Mouse (Mus musculus): ENCODE measurements around the gene Rhov. TPM values are rescaled to one million over a fixed set of nuclear protein-coding genes. Genes with fewer than 3 reads are reported as not detected.

The Rhov gene
- polyA plus RNA-seq, 1 experiment from 2014 or later, result 3.7 TPM

DNA sequence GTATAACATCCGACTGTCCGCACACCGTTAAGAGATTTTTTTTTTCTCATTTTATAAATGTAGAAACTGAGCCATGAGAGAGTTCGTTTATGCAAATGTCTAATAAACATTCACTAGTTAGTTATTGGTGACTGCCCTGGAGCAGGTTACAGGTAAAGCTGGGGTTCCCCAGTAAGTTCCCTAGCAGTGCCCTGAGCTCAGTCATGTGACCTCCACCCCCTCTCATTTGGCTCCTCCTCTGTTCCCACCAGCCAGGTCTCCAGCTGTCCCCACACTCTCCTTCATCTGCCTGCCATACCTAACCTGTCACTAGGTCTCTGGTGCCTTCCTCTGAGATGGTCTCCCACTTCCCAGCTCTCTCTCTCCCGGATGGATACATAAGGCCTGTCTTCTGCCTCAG, 16.3 kb upstream of the Rhov start:
- Histone ChIP-seq H3K27ac (no peak overlapping the region), H3K4me3 (replicated peaks) (no peak overlapping the region), H3K27me3 (peaks cover 5% of the 10 kb centered on the region; the same call in 1 of the 2 replicates), H3K4me2 (no peak overlapping the region; the same call in 1 of the 2 replicates), H3K4me1 (peaks cover 20% of the 10 kb centered on the region), H3K9me3 (no peaks in the 10 kb centered on the region), H3K36me3 (replicated peaks) (peaks cover 13% of the 10 kb centered on the region), H3K9ac (no peak overlapping the region)
- ATAC-seq (ENCODE audit: low FRiP score), result no peak
- 88% methylated on average over 5 of the region's 5 CpGs for whole genome bisulfite sequencing

DNA sequence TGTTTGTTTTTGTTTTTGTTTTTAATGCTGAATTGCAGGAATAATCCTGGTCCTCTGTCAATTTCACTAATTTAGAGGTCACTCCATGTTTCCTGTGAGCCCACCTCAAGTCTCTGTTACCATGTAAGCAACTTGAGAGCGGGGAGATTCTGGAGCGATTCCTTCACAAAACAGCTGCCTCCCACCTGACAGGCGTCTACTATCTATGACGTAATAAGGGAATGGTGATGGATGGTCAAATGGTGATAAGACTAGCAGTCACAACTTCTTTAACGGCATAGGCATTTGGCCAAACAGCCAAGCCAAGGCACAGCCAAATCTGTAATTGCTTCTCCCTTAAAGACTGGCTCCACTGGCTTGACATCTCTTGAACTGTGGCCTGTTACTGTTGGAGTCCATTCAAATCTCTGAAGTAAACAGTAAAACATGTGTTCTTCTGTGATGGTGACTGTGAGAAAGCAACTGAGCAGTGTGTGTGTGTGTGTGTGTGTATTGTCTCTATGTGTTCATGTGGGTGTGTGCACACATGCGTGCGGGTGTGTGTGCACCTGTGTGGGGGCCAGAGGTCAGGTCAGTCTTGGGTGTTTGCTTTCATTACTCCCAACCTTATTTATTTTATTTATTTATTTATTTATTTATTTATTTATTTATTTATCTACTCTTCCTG, 11.0 kb upstream of the Rhov start:
- no peaks in the 10 kb centered on the region for H3K36me3 ChIP-seq (replicated peaks)
- H3K27me3 ChIP-seq, result no peaks in the 10 kb centered on the region; the same call in 1 of the 2 replicates
- no peak overlapping the region for H3K4me2 ChIP-seq
- 91% methylated on average over 7 of the region's 7 CpGs for WGBS
- ATAC-seq (ENCODE audit: low FRiP score), result no peak
- H3K4me3 ChIP-seq (replicated peaks), result no peak overlapping the region
- no peak overlapping the region for H3K9ac ChIP-seq
- no peak overlapping the region for H3K27ac ChIP-seq
- no peaks in the 10 kb centered on the region for H3K9me3 ChIP-seq
- H3K4me1 ChIP-seq, result no peaks in the 10 kb centered on the region

DNA sequence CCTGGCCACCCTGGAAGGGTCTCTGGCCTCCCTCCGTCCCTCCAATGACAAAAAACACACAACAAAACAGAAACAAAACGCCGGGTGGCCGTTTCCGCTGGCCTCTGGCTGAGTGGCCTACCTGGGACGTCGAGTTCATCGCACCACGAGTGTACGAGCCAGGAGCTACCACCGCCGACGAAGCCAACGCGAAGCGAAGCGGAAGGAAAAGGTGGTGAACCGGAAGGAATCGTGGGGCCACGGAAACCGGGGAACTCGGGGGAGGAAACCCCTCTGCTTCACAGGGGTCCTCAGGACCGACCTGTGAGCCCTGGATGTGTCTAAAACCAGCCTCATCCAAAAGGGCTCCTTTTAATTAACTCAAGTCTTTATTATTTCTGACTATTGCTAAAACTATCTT, 6.7 kb upstream of the Rhov start:
- 88% methylated on average over 23 of the region's 23 CpGs for WGBS
- no peaks in the 10 kb centered on the region for H3K36me3 ChIP-seq (replicated peaks)
- no peak overlapping the region for H3K4me3 ChIP-seq (replicated peaks)
- H3K9me3 ChIP-seq, result no peaks in the 10 kb centered on the region
- H3K27ac ChIP-seq, result no peak overlapping the region
- no peak overlapping the region for H3K9ac ChIP-seq
- no peaks in the 10 kb centered on the region for H3K4me1 ChIP-seq
- no peak for ATAC-seq (ENCODE audit: low FRiP score)
- H3K4me2 ChIP-seq, result no peak overlapping the region
- no peaks in the 10 kb centered on the region; the same call in 1 of the 2 replicates for H3K27me3 ChIP-seq

DNA sequence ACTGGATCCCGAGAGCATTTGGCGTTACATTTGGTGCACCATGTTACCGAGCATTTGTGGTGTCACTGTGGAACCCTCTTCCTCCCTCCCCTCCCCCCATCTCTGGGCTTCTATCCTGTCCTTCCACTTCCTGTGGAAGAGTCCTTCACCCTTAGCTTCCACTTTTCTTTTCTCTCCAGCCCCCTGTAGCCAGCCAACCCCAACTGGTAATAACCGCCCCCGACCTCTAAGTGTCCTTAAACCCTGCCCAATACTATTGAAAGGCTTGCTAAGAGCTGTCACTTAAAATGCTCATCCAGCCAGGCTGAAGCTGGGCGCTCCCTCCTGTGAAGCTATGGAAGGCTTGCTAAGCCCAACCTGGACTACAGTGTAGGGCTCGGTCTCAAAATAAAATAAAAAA, 5.9 kb upstream of the Rhov start:
- Histone ChIP-seq H3K27me3 (peaks cover under 1% of the 10 kb centered on the region; the same call in 1 of the 2 replicates), H3K4me3 (replicated peaks) (no peak overlapping the region), H3K9me3 (no peaks in the 10 kb centered on the region), H3K4me2 (no peak overlapping the region), H3K36me3 (replicated peaks) (no peaks in the 10 kb centered on the region), H3K27ac (no peak overlapping the region), H3K9ac (no peak overlapping the region), H3K4me1 (no peaks in the 10 kb centered on the region)
- ATAC-seq (ENCODE audit: low FRiP score), result no peak
- 82% methylated on average over 7 of the region's 7 CpGs for WGBS

DNA sequence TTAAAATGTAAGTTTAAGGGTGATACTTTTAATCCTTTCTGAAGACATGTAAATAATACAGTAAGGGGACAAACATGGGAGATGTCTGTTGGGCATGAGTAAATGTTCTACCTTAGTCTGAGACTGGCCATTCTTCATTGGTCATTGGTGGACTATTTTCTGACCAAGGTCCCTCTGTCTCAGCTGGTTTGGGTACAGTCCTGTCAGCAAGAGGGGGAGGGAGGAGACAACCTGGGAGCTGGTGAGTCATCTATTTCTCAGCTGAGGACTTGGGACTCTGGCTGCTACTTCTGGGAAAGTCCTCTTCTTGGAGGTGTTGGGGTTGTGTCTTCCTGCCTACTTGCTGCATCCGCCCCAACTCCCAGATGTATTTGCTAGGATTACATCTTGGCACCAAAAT, 3.1 kb upstream of the Rhov start:
- no peaks in the 10 kb centered on the region for H3K36me3 ChIP-seq (replicated peaks)
- no peak overlapping the region for H3K4me3 ChIP-seq (replicated peaks)
- peaks cover 22% of the 10 kb centered on the region for H3K27me3 ChIP-seq
- ATAC-seq (ENCODE audit: low FRiP score), result no peak
- no peak overlapping the region for H3K9ac ChIP-seq
- peaks cover 5% of the 10 kb centered on the region; the same call in 1 of the 2 replicates for H3K4me1 ChIP-seq
- no peak overlapping the region for H3K4me2 ChIP-seq
- no peak overlapping the region for H3K27ac ChIP-seq
- no peaks in the 10 kb centered on the region for H3K9me3 ChIP-seq
- 80% methylated on average over 1 of the region's 1 CpGs for WGBS

DNA sequence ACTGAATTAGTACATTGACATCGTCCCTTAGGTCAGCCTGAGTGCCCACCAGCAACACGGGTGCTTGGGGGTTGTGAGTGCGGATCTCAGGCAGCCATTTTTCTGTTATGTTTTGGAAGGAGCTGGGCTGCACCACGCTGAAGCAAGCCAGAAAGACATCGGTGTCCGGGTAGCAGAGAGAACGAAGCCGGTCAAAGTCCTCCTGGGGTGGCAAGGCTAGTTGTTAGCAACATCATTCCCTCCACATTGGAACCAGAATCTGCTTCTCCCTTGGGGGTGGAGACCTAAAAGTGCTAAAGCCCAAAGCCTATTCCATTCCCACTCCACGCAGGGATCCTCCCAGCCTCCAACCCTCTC, 808 bp downstream of the Rhov start:
- H3K27me3 ChIP-seq, result peaks cover 34% of the 10 kb centered on the region
- peak overlapping the region; percentile 73 for H3K9ac ChIP-seq
- H3K4me3 ChIP-seq (replicated peaks), result peak overlapping the region; percentile 64
- H3K4me1 ChIP-seq, result peaks cover 5% of the 10 kb centered on the region; the same call in 1 of the 2 replicates
- H3K9me3 ChIP-seq, result no peaks in the 10 kb centered on the region
- 41% methylated on average over 9 of the region's 9 CpGs for WGBS
- peak overlapping the region; percentile 92 for H3K4me2 ChIP-seq
- no peaks in the 10 kb centered on the region for H3K36me3 ChIP-seq (replicated peaks)
- ATAC-seq (ENCODE audit: low FRiP score), result peak; percentile 15; the same call in 1 of the 2 replicates
- no peak overlapping the region for H3K27ac ChIP-seq

DNA sequence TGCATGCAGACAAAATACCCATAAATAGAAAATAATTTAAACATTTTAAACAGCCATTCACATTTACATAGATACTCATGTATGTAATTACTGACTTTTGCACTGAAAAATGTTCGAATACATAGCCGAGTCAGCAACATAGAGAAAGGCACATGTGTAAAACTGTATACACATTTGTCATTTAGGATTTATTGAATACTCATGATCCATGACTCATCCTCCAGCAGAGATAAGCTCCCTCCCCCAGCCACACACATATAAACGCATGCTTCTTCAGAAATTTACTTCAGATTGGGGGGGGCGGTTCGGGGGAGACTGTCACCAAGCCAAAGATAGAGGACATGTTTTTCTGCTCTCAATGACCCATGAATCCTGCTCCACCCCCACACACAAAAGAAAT, 7.3 kb downstream of the Rhov start:
- WGBS, result 85% methylated on average over 5 of the region's 5 CpGs
- H3K27ac ChIP-seq, result no peak overlapping the region
- H3K9ac ChIP-seq, result no peak overlapping the region
- H3K4me3 ChIP-seq (replicated peaks), result no peak overlapping the region
- no peaks in the 10 kb centered on the region for H3K9me3 ChIP-seq
- no peaks in the 10 kb centered on the region for H3K36me3 ChIP-seq (replicated peaks)
- ATAC-seq (ENCODE audit: low FRiP score), result no peak
- no peak overlapping the region for H3K4me2 ChIP-seq
- peaks cover 21% of the 10 kb centered on the region for H3K27me3 ChIP-seq
- H3K4me1 ChIP-seq, result 0 out of 2 replicates have a peak, but pooled peaks cover 4% of the 10 kb centered on the region

DNA sequence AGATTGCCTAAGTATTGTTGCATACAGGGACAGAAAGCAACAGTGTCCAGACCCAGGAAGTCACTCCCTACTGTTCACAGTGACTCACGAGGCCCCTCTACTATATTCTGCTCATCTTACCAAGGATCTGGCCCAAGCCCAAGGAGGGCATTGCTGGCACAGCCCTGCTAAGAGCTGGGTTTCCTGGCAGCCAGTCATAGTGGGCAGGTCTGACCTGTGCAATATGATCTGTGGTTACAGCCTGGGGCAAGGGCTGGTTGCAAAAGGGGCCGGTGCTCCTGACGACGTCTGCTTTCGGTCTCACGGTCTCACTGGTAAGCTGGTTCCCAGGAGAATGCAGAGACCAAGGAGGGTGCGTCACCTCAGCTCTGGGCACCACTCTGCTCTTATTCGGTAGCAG, 8.1 kb downstream of the Rhov start:
- H3K27ac ChIP-seq, result no peak overlapping the region
- WGBS, result 46% methylated on average over 8 of the region's 8 CpGs
- no peak overlapping the region for H3K4me3 ChIP-seq (replicated peaks)
- H3K27me3 ChIP-seq, result peaks cover 13% of the 10 kb centered on the region; the same call in 1 of the 2 replicates
- no peak overlapping the region for H3K9ac ChIP-seq
- H3K9me3 ChIP-seq, result no peaks in the 10 kb centered on the region
- 0 out of 2 replicates have a peak, but pooled peaks cover 4% of the 10 kb centered on the region for H3K4me1 ChIP-seq
- ATAC-seq (ENCODE audit: low FRiP score), result no peak
- H3K4me2 ChIP-seq, result no peak overlapping the region
- no peaks in the 10 kb centered on the region for H3K36me3 ChIP-seq (replicated peaks)

DNA sequence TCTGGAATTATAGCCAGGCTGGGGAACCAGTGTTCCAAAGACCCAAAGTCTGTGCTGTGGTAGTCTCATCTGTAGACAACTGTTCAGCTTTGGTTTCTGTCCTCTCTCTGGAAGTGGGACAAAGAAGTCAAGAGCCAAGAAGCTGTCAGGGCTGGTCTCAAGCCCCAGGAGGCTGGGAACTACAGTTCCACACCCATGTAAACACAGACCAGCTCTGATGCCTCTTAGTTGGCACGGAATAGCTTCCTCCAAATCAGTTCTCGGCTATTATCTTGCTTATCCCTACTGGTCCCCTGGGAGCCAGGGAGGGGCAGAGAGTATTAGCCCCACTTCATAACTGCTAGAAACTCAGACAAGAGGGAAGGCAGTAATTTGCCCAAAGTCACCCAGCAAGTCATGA, 9.7 kb downstream of the Rhov start:
- no peak for ATAC-seq (ENCODE audit: low FRiP score)
- no peak overlapping the region for H3K9ac ChIP-seq
- WGBS, result 58% methylated on average over 2 of the region's 2 CpGs
- H3K9me3 ChIP-seq, result no peaks in the 10 kb centered on the region
- no peak overlapping the region for H3K27ac ChIP-seq
- H3K4me3 ChIP-seq (replicated peaks), result no peak overlapping the region
- H3K27me3 ChIP-seq, result 0 out of 2 replicates have a peak, but pooled peaks cover 12% of the 10 kb centered on the region
- no peak overlapping the region for H3K4me2 ChIP-seq
- no peaks in the 10 kb centered on the region for H3K36me3 ChIP-seq (replicated peaks)
- H3K4me1 ChIP-seq, result 0 out of 2 replicates have a peak, but pooled peaks cover 4% of the 10 kb centered on the region

DNA sequence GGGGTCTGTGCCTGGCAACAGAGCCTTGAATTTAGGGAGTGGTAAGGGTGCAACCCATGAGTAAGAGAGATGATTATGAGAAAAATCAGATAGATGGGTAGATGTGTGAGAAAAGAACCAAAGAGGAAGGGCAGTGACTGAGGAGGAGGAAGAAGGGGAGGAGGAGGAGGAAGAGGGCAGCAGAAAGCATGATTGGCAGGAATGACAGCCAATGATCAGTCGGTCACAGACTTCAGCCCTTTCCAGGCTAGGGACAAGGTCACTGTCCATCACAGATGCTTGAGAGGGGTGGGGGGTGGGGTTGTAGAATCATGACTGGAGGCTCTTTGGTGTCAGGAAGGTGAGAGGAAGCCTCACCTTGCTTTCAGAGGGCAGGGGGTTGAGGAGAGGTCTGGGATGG, 10.6 kb downstream of the Rhov start:
- 0 out of 2 replicates have a peak, but pooled peaks cover 12% of the 10 kb centered on the region for H3K27me3 ChIP-seq
- no peak overlapping the region for H3K9ac ChIP-seq
- no peak overlapping the region for H3K4me3 ChIP-seq (replicated peaks)
- H3K27ac ChIP-seq, result no peak overlapping the region
- no peak overlapping the region for H3K4me2 ChIP-seq
- 74% methylated on average over 1 of the region's 1 CpGs for WGBS
- no peaks in the 10 kb centered on the region for H3K36me3 ChIP-seq (replicated peaks)
- H3K4me1 ChIP-seq, result 0 out of 2 replicates have a peak, but pooled peaks cover 4% of the 10 kb centered on the region
- no peaks in the 10 kb centered on the region for H3K9me3 ChIP-seq
- ATAC-seq (ENCODE audit: low FRiP score), result no peak

DNA sequence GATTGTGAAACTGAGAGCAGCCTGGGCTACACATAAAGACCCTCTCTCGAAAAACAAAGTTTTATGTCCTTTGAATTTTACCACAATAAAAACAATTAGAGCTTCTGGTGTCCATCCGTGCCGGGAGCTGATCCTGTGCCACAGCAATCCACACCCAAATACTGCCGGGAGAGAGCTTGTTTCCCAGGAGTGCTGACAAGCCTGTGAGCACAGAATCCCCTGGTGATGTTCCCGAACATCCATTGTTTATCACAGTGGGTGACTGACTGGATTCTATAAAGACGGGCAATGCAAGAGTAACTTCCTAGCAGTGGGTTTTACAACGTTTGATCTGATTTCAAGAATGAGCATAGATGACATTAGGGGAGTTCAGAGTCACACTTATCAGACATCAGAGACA, 16.1 kb downstream of the Rhov start:
- Histone ChIP-seq H3K4me2 (no peak overlapping the region), H3K36me3 (replicated peaks) (no peaks in the 10 kb centered on the region), H3K27me3 (peaks cover 21% of the 10 kb centered on the region), H3K4me3 (replicated peaks) (no peak overlapping the region), H3K9ac (no peak overlapping the region), H3K9me3 (no peaks in the 10 kb centered on the region), H3K27ac (no peak overlapping the region), H3K4me1 (peaks cover 4% of the 10 kb centered on the region; the same call in 1 of the 2 replicates)
- ATAC-seq (ENCODE audit: low FRiP score), result no peak
- 7% methylated on average over 7 of the region's 7 CpGs for WGBS

DNA sequence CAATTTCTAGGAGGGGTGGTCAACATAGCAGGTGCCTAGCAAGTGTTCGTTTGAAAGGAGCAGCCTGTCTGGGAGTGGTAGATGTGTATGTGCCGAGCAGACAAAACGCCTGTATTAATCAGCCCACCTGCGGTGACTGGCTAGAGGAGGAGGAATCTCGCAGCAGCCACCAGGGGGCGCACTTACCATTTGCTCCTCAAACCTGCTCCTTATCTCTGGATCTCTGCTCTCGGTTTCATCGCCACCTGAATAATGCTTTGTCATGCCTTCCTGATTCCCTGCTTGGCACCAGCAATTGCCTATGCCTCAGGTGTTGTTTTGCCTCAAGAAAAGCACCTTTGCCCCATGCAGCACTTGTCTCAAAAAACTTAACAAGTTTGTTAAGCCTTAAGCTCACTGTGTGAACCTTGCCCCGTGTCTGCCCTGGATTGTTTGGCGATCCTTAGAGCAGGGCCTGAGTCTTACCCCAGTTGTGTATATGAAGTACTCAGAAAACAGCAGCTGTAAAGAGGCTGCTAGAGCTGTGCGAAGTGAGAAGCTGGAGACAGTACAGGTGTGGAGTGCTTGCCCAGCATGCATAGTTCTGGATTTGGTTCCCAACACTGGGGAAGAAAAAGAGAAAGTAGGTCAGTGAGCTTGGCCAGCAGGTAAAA, 20.1 kb downstream of the Rhov start:
- ATAC-seq (ENCODE audit: low FRiP score), result peak; percentile 69
- no peaks in the 10 kb centered on the region for H3K9me3 ChIP-seq
- peaks cover 4% of the 10 kb centered on the region; the same call in 1 of the 2 replicates for H3K4me1 ChIP-seq
- no peak overlapping the region for H3K9ac ChIP-seq
- WGBS, result 17% methylated on average over 11 of the region's 11 CpGs
- H3K4me2 ChIP-seq, result 0 out of 2 replicates have a peak overlapping the region, but pooled peaks have one; percentile 6
- peaks cover 34% of the 10 kb centered on the region for H3K27me3 ChIP-seq
- H3K4me3 ChIP-seq (replicated peaks), result no peak overlapping the region
- H3K36me3 ChIP-seq (replicated peaks), result no peaks in the 10 kb centered on the region
- no peak overlapping the region for H3K27ac ChIP-seq

Measured in forebrain, embryonic 12.5 days (tissue).